Mouse (Mus musculus): ENCODE data around the gene Duox1.

Duox1 gene

DNA sequence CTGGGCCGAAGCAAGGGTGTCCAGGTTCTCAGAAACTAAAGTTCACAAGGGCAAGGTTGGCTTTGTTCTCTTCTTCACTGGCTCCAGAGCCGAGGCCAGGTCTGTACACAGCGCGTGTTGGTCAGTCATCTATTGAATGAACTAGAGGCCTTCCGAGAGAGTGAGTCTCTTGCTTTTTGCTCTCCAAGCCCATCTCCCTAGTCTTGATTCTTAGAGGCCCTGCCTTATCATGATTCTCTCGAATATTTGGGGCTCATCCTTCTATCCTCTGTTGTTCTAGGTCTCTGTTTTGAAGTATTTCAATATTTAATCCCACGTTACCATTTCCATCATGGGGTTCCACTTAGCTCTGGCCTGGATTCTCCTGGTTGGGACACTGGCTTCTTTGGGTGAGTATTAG lies at the start of gene Duox1:
Duox1 (plus strand) TSS at position 301 of the 400 bp plus-strand sequence.
- DNase-seq = no peak

DNA sequence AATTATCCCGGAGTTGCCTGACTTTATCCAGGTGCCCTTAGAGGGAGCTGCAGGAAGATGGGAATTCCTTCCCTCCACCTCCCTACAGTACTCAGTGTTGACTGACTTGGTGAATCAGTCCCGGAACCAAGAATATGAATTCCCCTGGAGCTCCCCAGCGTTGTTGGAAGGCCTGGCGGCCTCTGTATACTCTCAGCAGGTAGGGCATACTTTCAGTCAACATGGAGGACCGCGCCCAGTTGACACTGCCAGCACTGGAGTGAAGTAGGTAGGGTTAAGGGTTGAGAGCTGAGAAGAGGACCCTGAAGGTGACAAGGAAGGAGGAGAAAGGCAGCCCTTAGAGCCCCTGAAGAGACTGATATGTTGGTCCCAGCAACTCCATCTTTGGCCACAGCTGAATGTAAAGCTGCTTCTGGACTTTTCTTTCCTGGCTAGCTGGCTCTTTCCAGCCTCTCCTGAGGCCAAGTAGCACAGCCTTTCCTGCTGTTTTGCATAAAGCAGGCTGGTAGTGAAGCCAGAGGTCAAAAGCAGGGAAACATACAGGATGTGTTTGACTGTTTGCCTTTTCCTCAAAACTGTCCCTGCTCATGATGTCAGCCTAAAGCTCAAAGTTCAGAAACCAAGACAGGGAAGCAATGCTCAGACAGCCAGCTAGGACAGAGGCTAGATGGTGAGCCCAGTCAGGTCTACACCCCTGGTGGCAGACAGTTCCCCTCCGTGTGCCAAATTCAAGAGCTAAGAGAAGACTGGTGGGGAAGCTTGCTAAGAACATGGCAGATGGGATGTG lies 48.9 kb upstream of the Duox1 start:
- no peak for DNase-seq

GRCm38 (mm10) chr2:122278769-122279168 lies 36.7 kb upstream of the Duox1 start:
- no peak for DNase-seq

- no peak for DNase-seq
These were observed 31.4 kb upstream of the Duox1 start for GRCm38 (mm10) chr2:122284091-122284490.

- no peak for DNase-seq
These were observed 29.3 kb upstream of the Duox1 start for GRCm38 (mm10) chr2:122286137-122286536.

DNA sequence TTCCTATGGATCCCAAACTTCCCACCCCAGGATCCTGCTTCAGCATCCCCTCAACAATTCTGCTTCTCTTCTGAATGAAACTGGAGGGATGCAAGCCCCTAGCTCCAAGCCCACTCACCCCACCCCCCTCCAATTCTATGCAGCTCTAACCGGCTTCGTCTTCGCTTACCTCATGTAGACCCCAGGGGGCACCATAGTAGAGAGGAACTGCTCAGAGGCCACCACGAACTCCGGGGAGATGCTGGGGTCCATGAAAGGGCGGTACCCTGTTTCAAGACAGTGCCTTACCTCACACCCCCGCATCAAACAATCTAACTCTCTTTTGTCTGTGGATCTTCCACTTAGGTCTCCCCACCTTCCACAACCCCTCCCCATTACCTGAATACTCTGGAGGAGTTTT lies 20.6 kb upstream of the Duox1 start:
- no peak for DNase-seq

DNA sequence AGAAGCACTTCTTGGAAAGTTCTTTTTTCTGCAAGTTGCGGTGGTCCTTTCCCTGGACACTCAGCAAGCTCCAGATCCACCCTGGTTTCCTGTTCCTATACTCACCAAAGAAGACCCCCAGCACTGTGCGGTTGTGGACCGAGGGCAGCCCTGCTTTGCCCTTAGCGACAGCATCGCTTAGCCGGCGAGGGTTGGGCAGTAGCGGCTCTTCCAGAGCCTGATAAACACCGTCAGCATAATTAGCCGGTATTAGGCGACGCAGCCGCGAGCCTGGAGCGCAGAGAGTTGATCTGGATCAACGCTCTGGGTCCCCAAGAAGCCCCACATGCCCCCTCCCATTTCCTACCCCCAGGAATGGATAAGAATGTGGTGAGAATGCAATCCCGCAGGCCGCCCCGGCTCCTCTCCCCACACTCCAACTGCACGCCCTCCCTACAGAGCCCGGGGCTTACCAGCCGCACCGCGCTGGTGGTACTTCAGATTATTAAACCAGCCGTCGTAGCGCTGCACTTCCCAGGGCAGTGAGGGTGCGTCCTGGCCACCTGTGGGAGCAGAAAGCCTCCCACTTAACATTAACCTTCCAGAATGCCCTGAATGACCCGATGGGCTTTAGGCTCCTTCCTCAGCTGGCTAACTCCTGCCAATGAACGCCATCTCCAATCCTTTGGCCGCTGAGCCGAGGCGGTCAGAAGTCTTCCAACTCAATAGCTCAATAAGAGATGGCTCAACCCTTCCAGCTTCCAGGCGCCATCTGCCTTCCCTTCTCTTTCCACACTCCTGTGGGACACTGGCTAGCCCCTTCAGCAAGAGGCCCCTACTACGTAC lies 18.0 kb upstream of the Duox1 start:
- no peak for DNase-seq

- DNase-seq = no peak
These were observed 17.4 kb upstream of the Duox1 start, which contains the start of gene Duox2 for GRCm38 (mm10) chr2:122298096-122298499. Duox2 (minus strand) TSS chr2:122298449.

DNA sequence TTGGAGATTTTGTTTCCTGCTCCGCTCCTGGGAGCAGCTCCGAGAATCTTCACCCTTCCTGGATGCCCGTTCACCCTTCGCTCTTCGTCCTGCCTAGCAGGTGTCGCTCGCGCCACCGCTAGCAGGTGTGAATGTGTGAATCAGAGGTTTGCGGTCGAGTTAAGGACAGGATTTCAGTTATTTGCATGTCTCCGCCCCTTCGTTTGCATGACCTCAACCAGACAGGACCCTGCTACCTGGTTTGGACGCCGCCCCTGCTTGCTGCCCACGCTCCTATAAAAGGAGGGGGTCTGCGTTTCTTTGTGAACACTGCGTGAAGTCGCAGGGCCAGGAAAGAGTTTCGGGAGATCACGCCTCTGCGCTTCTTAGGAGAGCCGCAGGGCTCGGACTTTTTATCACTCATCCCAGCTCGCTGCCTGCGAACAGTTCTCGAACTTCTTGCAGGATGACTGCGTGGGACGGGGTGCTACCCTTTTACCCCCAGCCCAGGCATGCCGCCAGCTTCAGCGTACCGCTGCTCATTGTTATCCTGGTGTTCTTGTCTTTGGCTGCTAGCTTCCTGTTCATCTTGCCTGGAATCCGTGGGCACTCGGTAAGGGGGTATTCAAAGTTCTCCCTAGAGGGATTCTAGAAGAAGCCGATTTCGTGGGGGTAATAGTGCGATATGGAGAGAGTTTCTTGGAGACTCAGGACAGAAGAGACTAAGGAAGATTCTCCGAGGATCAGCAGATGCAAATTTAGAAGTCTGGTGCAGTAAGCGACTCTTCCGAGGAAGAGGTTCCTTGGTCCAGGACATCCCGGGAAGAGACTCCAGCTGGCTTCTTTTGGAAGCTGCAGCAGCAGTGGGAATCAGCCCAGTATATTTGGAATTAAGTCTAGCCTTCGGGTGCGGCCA lies 16.6 kb upstream of the Duox1 start, which contains the start of gene Duoxa2:
Duoxa2 (plus strand) TSS at position 305 of the 895 bp plus-strand sequence.
- peak; percentile 49 for DNase-seq

GRCm38 (mm10) chr2:122299911-122300655 lies 15.4 kb upstream of the Duox1 start:
- DNase-seq = no peak

DNA sequence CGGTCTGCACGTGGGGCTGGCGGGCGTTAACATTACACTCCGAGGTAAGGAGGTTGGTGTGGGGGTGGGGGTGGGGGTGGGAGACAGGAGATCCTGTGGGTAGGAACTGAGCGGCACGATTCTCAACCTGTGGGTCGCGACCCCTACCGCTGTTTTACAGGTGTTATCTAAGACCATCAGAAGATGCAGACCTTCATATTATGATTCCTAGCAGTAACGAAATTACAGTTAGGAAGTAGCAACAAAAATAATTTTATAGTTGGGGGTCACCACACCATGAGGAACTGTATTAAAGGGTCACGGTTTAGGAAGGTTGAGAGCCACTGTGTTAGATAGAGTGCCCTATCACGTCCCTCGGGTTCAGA lies 14.8 kb upstream of the Duox1 start:
- DNase-seq = no peak

DNA sequence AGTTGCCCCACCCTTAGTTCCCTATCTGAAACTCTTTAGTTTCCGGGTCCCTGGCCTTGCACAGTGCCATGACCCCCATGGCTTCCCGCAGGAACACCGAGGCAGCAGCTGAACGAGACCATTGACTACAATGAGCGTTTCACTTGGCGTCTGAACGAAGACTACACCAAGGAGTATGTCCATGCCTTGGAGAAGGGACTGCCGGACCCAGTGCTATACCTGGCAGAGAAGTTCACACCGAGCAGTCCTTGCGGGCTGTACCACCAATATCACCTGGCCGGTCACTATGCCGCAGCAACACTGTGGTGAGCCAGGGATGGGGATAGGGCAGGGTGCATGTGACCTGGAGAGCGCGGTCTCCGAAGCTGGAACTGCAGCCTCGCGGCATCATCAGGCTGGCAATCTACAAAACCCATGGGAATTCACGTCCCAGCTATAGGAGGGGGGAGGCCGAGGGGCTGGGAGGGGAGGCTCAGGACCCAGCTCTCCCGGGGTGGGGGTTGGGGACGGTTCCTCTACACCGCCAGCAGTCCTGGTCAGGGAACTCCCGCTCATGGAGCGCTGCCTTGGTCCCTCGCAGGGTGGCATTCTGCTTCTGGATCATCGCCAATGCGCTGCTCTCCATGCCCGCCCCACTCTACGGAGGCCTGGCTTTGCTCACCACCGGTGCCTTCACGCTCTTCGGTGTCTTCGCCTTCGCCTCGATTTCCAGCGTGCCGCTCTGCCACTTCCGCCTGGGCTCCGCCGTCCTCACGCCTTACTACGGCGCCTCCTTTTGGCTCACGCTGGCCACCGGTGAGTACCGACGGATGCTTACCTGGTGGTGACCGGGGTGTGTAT lies 14.2 kb upstream of the Duox1 start:
- DNase-seq = peak; percentile 47

GRCm38 (mm10) chr2:122301921-122302573 lies 13.4 kb upstream of the Duox1 start:
- no peak for DNase-seq

DNA sequence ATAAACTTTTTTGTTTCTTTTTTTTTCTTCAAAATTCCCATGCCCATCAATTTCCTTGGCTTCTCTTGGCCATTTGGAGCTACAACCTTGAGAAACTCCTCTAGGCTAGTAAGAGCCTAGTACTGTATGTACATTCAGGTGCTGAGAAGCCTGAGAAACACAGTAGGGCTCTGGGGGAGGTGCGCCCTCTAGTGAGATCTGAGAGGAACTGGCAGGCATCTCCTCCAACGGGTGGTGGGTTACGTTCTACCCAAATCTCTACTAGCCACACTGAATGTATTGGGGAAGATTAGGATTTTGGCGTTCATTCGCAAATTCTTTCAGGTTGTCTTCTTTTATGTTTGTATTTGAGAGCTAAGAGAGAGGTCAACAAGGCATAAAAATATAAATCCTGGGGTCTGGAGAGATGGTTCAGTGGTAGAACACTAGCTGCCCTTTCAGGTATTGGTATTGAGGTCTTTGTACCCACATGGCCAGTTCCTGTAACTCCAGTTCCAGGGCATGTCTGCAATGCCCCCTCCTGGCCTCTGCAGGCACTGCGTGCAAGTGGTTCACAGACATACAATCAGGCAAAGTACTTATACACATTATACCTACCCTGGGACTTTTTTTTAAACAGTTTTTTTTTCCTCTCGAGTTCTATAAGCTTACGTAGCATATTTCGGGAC lies 12.8 kb upstream of the Duox1 start:
- peak; percentile 77 for DNase-seq

GRCm38 (mm10) chr2:122304544-122304943 lies 10.9 kb upstream of the Duox1 start:
- no peak for DNase-seq

DNA sequence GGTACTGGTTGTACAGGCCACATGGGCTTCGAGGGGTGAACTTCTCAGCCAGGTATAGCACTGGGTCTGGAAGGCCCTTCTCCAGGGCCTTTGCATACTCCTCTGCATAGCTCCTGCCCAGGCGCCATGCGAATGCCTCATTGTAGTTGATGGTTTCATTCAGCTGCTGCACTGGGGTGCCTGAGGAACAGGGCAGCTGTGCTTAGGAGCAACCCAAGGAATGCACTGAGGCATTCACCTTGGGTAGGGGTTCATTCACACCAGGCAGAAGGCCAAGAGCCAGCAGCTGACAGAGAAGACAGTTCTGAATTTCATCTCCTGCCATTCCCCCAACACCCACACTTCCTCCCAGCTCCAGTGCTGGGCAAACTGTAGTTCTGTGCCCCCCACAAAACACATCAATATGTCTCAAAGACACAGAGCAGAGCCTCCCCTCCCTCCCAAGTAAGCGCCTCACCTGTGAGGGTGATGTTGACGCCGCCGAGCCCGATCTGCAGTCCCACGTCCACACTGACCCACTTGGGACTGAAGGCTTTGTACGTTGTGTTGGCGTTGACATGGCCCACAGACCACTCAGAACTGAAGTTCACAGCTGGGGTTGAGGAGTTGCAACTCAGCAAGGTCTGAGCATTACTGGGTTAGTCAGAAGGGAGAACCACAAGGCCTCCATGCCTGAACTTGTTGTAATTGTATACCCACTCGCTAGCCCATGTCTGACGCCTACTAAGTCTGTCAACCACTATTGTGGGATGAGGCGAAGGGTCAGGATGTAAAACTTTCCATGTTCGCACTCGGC lies 10.2 kb upstream of the Duox1 start:
- DNase-seq = no peak

- DNase-seq = no peak
These were observed 9.3 kb upstream of the Duox1 start for GRCm38 (mm10) chr2:122306184-122306583.

DNA sequence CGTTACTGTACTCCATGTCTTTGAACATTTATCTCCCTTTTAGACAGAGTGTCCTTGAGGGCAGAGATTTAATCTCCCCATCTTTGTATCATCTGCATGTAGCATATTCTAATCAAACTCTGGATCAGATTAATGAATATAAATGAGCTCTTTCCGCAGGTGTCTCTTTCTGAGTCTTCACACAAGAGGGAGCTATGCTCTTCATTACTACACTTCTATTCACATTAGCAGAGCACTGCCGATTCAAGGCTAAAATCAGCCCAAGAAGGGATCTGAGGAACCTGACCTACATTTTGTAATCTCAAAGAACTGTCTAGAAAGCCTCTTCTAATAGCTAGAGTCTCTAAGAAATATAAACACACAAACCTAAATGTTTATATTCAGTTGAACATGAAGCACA lies 5.8 kb upstream of the Duox1 start:
- DNase-seq = no peak

DNA sequence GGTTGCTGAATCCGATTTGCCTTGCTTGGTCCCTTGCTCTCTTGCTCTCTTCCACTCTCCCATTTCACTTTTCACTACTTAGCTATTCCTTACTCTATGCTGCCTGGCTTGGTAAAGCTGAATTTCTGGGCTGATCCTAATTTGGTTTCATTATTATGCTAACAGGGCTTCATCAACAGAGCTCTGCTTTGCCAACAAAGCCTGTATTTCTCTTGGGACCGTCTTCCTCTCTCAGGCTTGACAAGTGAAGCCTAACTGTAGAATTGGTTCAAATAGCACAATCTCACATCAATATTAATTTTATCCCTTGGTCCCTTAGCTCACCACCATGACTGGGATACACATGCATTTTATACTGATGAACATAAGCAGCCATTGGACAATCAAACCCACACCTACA lies 3.9 kb upstream of the Duox1 start:
- DNase-seq = no peak
